Mouse (Mus musculus) ES-Bruce4 (cell line): ENCODE measurements around the gene Irf1.

ENCODE experiments used
- CTCF ChIP-seq: IDR thresholded peaks from one replicate; pipeline ENCODE4 v1.8.1; 2011; ENCODE audit warnings: low read depth, low read length
- POLR2A ChIP-seq: IDR thresholded peaks from one replicate; pipeline ENCODE4 v1.8.1; 2011; ENCODE audit warnings: low read length; ENCODE audit not compliant: insufficient read depth

DNA sequence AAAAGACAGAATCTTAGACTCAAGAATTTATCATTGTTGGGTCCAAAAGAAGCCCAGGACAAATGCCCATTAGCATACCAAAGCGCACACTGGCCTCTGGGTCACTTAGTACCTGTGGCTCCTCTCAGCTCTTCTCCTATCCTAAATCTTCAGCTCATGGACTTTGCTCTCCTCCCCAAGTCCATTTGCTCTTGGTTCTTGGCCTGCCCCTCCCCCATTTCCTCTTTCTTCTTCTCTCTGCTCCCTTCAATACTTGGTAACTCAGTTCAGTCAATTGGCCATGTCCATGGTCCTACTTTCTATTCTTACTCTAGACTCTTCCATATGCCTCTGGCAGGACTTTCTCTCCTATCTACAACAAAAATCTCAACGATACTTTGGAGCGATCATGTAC, 52.1 kb downstream of the Irf1 start:
- no peak for TF ChIP-seq CTCF
- TF ChIP-seq POLR2A = no peak
